Mouse (Mus musculus): Measurements from ENCODE around the gene Syndig1. TPM values are rescaled to one million over a fixed set of nuclear protein-coding genes. Genes with fewer than 3 reads are reported as not detected.

Syndig1 gene
- polyA plus RNA-seq, 1 experiment from 2014 or later = 9.8 TPM

DNA sequence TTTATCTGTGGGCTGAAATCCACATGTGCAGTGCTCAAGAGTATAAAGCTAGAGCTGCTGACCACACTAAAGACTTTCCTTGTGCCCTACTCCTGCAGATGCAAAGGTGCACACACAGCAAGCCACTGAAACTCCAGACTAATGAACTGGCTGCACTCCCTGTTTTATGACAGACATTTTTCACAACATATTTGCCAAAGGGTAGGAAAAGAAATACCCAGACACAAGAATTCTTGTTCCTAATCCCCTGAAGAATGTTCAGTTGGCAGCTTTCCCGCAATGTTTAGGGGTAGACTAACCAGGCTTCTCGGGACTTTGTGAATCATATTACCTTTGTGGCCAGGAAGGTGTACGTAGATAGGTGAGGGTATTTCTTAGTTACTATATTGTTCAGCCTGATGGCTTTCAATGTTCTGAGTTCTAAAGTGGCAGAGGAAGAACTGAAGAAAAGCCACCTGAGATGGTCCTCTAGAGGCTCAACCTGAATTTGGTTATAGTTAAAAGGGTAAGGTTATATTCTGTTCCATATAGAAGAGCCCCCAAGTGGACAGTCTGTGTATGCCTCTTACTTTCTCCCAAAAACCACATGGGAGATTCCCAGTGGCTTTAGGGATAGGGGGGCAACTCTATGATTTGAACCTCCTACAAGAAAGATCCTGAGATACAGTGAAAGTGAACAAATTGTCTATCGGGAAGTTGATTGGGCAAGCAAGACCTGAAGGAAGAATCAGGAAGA lies 169.5 kb downstream of the Syndig1 start:
- no peaks in the 10 kb centered on the region for H3K36me3 ChIP-seq (ENCODE audit: control insufficient read depth, insufficient read depth, low read length)
- no peaks in the 10 kb centered on the region for H3K9me3 ChIP-seq (ENCODE audit: control insufficient read depth, low read length)
- H3K9ac ChIP-seq (ENCODE audit: low read length) = no peak overlapping the region
- no peak overlapping the region for H3K4me2 ChIP-seq (ENCODE audit: low read length)
- no peak for DNase-seq (ENCODE audit: low spot score)
- 66% methylated on average over 4 of the region's 4 CpGs for WGBS
- peaks cover 19% of the 10 kb centered on the region for H3K4me1 ChIP-seq (replicated peaks; ENCODE audit: control insufficient read depth, insufficient read depth, low read length)
- no peak overlapping the region for H3K27ac ChIP-seq (ENCODE audit: low read depth)
- H3K4me3 ChIP-seq (ENCODE audit: low read depth, low read length) = no peak overlapping the region
- ATAC-seq (replicated peaks; ENCODE audit: low FRiP score, low TSS enrichment, low read depth) = 0 out of 2 replicates have a peak, but pooled peaks have one; percentile 47
- H3K27me3 ChIP-seq (replicated peaks; ENCODE audit: control insufficient read depth, insufficient read depth, low read length) = no peaks in the 10 kb centered on the region

DNA sequence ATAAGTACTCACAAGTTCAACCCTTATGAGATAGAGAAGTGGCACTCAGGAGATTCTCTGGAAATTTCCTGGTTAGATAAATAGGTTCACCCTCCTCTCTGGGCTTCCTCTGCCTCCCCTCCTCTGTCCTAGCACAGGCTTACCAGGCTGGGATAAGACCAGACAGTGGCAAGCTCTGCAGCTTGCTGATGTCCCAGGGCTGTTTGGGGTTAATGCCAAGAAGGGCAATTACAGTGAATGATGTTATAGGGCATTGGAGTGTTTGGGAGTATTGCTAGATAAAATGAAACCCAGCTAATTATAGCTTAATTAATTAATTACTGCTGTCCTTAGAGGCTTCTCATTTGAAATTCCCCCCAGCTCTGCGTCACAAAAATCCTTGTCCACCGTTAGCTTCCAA lies 171.6 kb downstream of the Syndig1 start:
- H3K4me3 ChIP-seq (ENCODE audit: low read depth, low read length) = no peak overlapping the region
- H3K27ac ChIP-seq (ENCODE audit: low read depth) = no peak overlapping the region
- H3K4me2 ChIP-seq (ENCODE audit: low read length) = no peak overlapping the region
- no peak for ATAC-seq (replicated peaks; ENCODE audit: low FRiP score, low TSS enrichment, low read depth)
- WGBS = 77% methylated on average over 2 of the region's 2 CpGs
- no peaks in the 10 kb centered on the region for H3K9me3 ChIP-seq (ENCODE audit: control insufficient read depth, low read length)
- H3K9ac ChIP-seq (ENCODE audit: low read length) = no peak overlapping the region
- H3K4me1 ChIP-seq (replicated peaks; ENCODE audit: control insufficient read depth, insufficient read depth, low read length) = peaks cover 19% of the 10 kb centered on the region
- H3K36me3 ChIP-seq (ENCODE audit: control insufficient read depth, insufficient read depth, low read length) = no peaks in the 10 kb centered on the region
- DNase-seq (ENCODE audit: low spot score) = no peak
- H3K27me3 ChIP-seq (replicated peaks; ENCODE audit: control insufficient read depth, insufficient read depth, low read length) = no peaks in the 10 kb centered on the region

DNA sequence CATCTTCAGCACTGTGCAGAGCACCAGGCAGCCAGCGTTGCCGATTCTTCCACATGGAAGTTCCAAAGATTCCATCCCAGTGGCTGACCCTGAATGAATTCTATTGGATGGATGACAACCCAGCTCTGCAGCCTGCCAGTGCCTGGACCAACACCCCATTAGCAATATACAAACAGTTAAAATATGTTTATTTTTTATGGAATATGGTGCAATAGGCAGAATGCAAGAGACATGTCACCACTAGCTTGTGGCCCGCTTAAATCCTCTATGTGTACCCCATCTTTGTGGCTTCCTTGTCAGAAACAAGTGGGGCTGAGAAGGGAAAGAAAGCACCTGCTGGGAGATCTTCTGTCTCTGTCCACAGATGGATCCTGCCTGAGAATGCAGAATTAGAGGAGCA lies 174.5 kb downstream of the Syndig1 start:
- Histone ChIP-seq H3K36me3 (ENCODE audit: control insufficient read depth, insufficient read depth, low read length) (no peaks in the 10 kb centered on the region), H3K4me2 (ENCODE audit: low read length) (no peak overlapping the region), H3K27me3 (replicated peaks; ENCODE audit: control insufficient read depth, insufficient read depth, low read length) (no peaks in the 10 kb centered on the region), H3K9me3 (ENCODE audit: control insufficient read depth, low read length) (no peaks in the 10 kb centered on the region), H3K9ac (ENCODE audit: low read length) (no peak overlapping the region), H3K27ac (ENCODE audit: low read depth) (no peak overlapping the region), H3K4me3 (ENCODE audit: low read depth, low read length) (no peak overlapping the region), H3K4me1 (replicated peaks; ENCODE audit: control insufficient read depth, insufficient read depth, low read length) (peaks cover under 1% of the 10 kb centered on the region)
- DNase-seq (ENCODE audit: low spot score) (no peak), ATAC-seq (replicated peaks; ENCODE audit: low FRiP score, low TSS enrichment, low read depth) (no peak)
- 69% methylated on average over 3 of the region's 3 CpGs for WGBS

DNA sequence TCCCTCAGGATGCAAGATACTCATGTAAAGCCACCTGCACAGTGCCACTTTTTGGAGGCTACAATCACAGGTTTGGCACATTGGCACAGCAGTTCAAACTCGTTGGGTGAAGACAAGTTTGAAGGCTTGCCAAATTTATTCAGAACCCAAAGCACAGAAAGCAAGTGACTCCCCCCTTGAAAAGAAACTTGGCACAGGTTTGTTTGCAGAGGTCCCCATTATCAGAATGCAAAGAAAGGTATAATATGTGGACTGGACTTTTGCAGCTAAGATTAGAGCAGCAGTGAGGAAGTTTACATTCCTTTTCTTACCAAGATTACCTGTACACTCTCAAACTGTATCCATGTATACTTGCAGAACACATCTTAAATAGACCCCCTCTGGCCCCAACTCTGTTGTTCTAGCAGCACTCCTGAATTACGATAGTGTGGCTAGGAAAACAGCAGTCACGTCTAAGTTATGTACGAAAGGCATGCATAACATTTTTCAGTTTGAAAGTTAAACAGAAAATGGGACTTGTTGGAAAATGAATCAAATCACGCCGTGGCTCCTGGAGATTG lies 183.9 kb downstream of the Syndig1 start:
- 56% methylated on average over 6 of the region's 6 CpGs for WGBS
- Histone ChIP-seq H3K4me1 (replicated peaks; ENCODE audit: control insufficient read depth, insufficient read depth, low read length) (no peaks in the 10 kb centered on the region; the same call in 1 of the 2 replicates), H3K9ac (ENCODE audit: low read length) (no peak overlapping the region), H3K9me3 (ENCODE audit: control insufficient read depth, low read length) (no peaks in the 10 kb centered on the region), H3K27ac (ENCODE audit: low read depth) (no peak overlapping the region), H3K36me3 (ENCODE audit: control insufficient read depth, insufficient read depth, low read length) (no peaks in the 10 kb centered on the region), H3K27me3 (replicated peaks; ENCODE audit: control insufficient read depth, insufficient read depth, low read length) (no peaks in the 10 kb centered on the region), H3K4me2 (ENCODE audit: low read length) (no peak overlapping the region), H3K4me3 (ENCODE audit: low read depth, low read length) (no peak overlapping the region)
- ATAC-seq (replicated peaks; ENCODE audit: low FRiP score, low TSS enrichment, low read depth) (no peak), DNase-seq (ENCODE audit: low spot score) (no peak)

DNA sequence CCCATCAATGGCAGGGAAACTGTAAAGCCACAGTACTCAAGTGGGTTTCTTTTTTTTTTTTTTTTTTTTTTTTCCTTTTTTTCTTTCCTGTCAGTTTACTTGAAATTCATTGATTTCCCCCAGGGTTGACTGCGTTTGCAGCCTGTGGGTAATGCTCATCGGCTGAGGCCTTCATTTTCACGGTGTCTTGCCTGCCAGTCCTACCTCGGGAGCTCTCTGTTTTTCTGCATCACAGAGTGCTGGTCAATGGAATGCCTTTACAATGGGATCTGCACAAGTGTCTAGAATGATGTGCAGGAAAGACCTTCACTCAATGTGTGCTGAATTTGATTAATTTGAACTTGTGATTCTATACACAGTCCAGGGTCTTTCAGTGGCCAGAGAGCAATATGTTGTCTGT lies 184.8 kb downstream of the Syndig1 start:
- no peak overlapping the region for H3K9ac ChIP-seq (ENCODE audit: low read length)
- no peak overlapping the region for H3K27ac ChIP-seq (ENCODE audit: low read depth)
- no peak for DNase-seq (ENCODE audit: low spot score)
- H3K36me3 ChIP-seq (ENCODE audit: control insufficient read depth, insufficient read depth, low read length) = no peaks in the 10 kb centered on the region
- no peaks in the 10 kb centered on the region for H3K4me1 ChIP-seq (replicated peaks; ENCODE audit: control insufficient read depth, insufficient read depth, low read length)
- no peaks in the 10 kb centered on the region for H3K9me3 ChIP-seq (ENCODE audit: control insufficient read depth, low read length)
- no peak overlapping the region for H3K4me2 ChIP-seq (ENCODE audit: low read length)
- 69% methylated on average over 4 of the region's 4 CpGs for WGBS
- no peaks in the 10 kb centered on the region for H3K27me3 ChIP-seq (replicated peaks; ENCODE audit: control insufficient read depth, insufficient read depth, low read length)
- no peak for ATAC-seq (replicated peaks; ENCODE audit: low FRiP score, low TSS enrichment, low read depth)
- no peak overlapping the region for H3K4me3 ChIP-seq (ENCODE audit: low read depth, low read length)

DNA sequence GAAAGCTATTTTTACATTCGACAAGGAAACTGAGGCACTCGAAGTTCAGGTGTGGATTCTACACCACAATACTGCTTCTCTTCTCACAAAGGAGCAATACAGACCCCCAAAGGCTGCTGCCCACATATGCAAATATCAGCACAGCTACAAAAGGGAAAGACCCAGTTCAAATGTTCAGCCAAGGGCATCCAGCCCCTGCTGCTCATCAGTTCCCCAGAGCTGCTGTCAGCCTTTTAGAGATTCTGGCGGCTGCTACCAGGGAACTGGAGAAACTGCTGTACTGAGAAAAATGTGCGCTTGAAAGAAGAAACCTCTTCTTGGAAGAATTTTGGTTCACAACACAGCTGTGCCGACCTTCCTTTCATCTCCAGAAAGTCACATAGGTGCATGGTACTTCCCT lies 187.3 kb downstream of the Syndig1 start:
- no peaks in the 10 kb centered on the region for H3K9me3 ChIP-seq (ENCODE audit: control insufficient read depth, low read length)
- H3K4me2 ChIP-seq (ENCODE audit: low read length) = no peak overlapping the region
- 64% methylated on average over 5 of the region's 5 CpGs for WGBS
- no peak overlapping the region for H3K9ac ChIP-seq (ENCODE audit: low read length)
- H3K4me3 ChIP-seq (ENCODE audit: low read depth, low read length) = no peak overlapping the region
- ATAC-seq (replicated peaks; ENCODE audit: low FRiP score, low TSS enrichment, low read depth) (no peak), DNase-seq (ENCODE audit: low spot score) (no peak)
- no peaks in the 10 kb centered on the region for H3K36me3 ChIP-seq (ENCODE audit: control insufficient read depth, insufficient read depth, low read length)
- H3K27ac ChIP-seq (ENCODE audit: low read depth) = no peak overlapping the region
- no peaks in the 10 kb centered on the region for H3K27me3 ChIP-seq (replicated peaks; ENCODE audit: control insufficient read depth, insufficient read depth, low read length)
- H3K4me1 ChIP-seq (replicated peaks; ENCODE audit: control insufficient read depth, insufficient read depth, low read length) = no peaks in the 10 kb centered on the region; the same call in 1 of the 2 replicates

DNA sequence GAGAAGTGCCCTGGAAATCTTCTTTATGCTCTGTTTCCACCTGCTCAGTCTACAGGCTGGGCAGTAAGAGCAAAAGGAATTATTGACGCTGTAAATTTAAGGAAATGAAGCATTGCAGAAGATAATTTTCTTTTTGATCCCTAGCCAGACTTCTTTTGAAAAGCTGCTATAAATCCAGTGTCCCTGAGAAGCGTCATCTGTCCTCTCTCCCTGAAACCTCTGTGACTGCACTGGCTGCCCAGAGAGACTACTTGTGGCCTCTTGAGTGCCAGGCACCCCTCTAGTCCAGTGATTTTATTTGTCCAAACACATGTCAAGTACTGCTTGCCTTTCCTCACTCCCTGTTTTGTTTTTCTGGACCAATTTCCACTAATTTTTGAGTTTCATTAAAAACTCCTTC lies 191.7 kb downstream of the Syndig1 start:
- Histone ChIP-seq H3K4me3 (ENCODE audit: low read depth, low read length) (no peak overlapping the region), H3K9ac (ENCODE audit: low read length) (no peak overlapping the region), H3K4me1 (replicated peaks; ENCODE audit: control insufficient read depth, insufficient read depth, low read length) (no peaks in the 10 kb centered on the region; the same call in 1 of the 2 replicates), H3K27me3 (replicated peaks; ENCODE audit: control insufficient read depth, insufficient read depth, low read length) (no peaks in the 10 kb centered on the region), H3K4me2 (ENCODE audit: low read length) (no peak overlapping the region), H3K9me3 (ENCODE audit: control insufficient read depth, low read length) (no peaks in the 10 kb centered on the region), H3K36me3 (ENCODE audit: control insufficient read depth, insufficient read depth, low read length) (no peaks in the 10 kb centered on the region), H3K27ac (ENCODE audit: low read depth) (no peak overlapping the region)
- WGBS = 35% methylated on average over 2 of the region's 2 CpGs
- no peak for DNase-seq (ENCODE audit: low spot score)
- ATAC-seq (replicated peaks; ENCODE audit: low FRiP score, low TSS enrichment, low read depth) = no peak

DNA sequence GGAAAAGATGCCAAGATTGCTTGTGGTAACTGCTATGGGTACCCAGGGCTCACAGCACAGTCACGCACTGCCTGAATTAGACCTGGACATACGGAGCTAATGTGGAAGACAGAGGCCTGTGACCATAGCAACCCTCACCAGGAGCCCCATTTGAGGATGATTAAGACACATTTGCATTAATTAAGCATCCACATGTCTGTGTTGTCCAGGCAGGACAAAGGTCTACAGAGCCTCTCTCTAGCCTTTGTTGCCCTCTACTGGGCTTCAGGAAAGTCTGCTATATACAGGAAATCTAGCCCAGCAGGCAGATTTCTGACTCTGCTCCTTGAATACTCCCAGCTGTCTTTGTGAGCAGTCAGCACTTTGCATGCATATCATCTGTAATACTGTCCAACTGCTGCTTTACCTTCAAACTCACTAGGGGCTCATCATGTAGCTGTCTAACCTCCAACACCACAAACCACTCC lies 194.9 kb downstream of the Syndig1 start:
- DNase-seq (ENCODE audit: low spot score) (peak; percentile 57), ATAC-seq (replicated peaks; ENCODE audit: low FRiP score, low TSS enrichment, low read depth) (peak; percentile 66)
- H3K4me3 ChIP-seq (ENCODE audit: low read depth, low read length) = no peak overlapping the region
- no peak overlapping the region for H3K4me2 ChIP-seq (ENCODE audit: low read length)
- H3K27me3 ChIP-seq (replicated peaks; ENCODE audit: control insufficient read depth, insufficient read depth, low read length) = no peaks in the 10 kb centered on the region
- no peak overlapping the region for H3K27ac ChIP-seq (ENCODE audit: low read depth)
- 46% methylated on average over 2 of the region's 2 CpGs for WGBS
- no peaks in the 10 kb centered on the region for H3K36me3 ChIP-seq (ENCODE audit: control insufficient read depth, insufficient read depth, low read length)
- H3K9me3 ChIP-seq (ENCODE audit: control insufficient read depth, low read length) = no peaks in the 10 kb centered on the region
- H3K4me1 ChIP-seq (replicated peaks; ENCODE audit: control insufficient read depth, insufficient read depth, low read length) = no peaks in the 10 kb centered on the region; the same call in 1 of the 2 replicates
- no peak overlapping the region for H3K9ac ChIP-seq (ENCODE audit: low read length)

DNA sequence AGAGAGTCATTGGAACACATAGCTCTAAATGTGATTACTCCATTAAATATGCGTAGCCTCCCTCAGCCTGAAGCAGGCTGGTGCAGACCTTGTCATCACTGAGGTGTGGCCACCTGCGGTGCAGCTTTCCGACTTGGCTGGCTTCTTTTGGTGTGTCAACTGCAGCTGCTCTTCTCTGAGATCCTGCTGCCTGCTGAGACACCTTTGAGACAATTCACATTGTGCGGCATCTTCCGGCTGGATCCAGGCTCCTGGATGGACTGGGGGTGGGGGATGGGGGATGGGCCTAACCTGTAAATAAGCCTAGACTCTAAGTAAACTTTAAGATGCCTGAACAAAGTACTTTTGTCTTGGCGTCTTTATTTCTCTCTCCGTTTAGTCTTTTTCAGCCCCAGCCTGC lies 214.5 kb downstream of the Syndig1 start:
- Histone ChIP-seq H3K27me3 (replicated peaks; ENCODE audit: control insufficient read depth, insufficient read depth, low read length) (no peaks in the 10 kb centered on the region), H3K9ac (ENCODE audit: low read length) (no peak overlapping the region), H3K9me3 (ENCODE audit: control insufficient read depth, low read length) (no peaks in the 10 kb centered on the region), H3K27ac (ENCODE audit: low read depth) (no peak overlapping the region), H3K36me3 (ENCODE audit: control insufficient read depth, insufficient read depth, low read length) (no peaks in the 10 kb centered on the region), H3K4me3 (ENCODE audit: low read depth, low read length) (no peak overlapping the region), H3K4me1 (replicated peaks; ENCODE audit: control insufficient read depth, insufficient read depth, low read length) (no peaks in the 10 kb centered on the region), H3K4me2 (ENCODE audit: low read length) (no peak overlapping the region)
- ATAC-seq (replicated peaks; ENCODE audit: low FRiP score, low TSS enrichment, low read depth) = no peak
- 85% methylated on average over 7 of the region's 7 CpGs for WGBS
- no peak for DNase-seq (ENCODE audit: low spot score)

Data from intestine, embryonic 14.5 days (tissue).